Mouse (Mus musculus): ENCODE results near the gene Cnst. TPM values are rescaled to one million over a fixed set of nuclear protein-coding genes. Genes with fewer than 3 reads are reported as not detected.

The Cnst gene
- 17.8 and 19.9 TPM in 2 replicates for polyA plus RNA-seq (2012; rRNA removed)

DNA sequence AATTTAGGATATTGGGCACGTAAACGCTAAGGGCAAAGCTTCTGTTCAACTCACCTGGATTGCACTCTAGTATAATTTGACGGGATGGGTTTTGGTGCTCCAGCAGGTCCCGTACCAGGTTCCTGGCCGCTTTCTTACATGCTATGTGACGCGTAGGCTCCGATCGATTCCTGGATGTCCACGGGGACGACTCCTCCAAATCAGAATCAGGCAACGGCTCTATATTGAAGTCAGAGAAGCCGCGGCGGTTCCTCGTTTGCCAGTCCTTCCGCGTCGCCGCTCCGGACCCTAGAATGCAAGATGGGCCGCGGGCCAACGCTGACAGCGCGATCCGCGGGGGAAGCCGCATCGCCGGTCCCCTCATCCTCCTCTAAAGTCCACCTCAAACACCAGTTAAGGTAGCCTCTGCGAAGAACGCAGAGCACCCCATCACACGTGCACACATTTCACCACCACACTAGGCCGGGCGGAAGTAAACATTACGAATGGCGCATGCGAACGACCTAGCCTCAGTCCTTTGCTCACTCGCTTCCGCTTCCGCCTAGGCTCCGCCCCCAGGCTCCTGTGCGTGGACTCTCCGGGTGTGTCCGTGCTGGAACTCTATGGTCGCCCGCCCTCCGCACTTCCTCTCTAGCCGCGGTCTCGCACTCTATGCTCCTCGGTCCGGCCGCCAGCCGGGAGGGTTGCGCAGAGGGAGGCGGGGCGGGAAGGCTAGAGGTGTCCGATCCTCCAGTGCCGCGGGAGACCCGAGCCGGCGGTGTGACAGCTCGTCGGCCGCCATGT is at the start of gene Cnst, which contains the start of gene Tfb2m:
Gene Cnst, plus strand, starts transcription at position 603 of the 783 bp plus-strand sequence.
Gene Tfb2m, minus strand, starts transcription at position 500 of the 783 bp plus-strand sequence.

DNA sequence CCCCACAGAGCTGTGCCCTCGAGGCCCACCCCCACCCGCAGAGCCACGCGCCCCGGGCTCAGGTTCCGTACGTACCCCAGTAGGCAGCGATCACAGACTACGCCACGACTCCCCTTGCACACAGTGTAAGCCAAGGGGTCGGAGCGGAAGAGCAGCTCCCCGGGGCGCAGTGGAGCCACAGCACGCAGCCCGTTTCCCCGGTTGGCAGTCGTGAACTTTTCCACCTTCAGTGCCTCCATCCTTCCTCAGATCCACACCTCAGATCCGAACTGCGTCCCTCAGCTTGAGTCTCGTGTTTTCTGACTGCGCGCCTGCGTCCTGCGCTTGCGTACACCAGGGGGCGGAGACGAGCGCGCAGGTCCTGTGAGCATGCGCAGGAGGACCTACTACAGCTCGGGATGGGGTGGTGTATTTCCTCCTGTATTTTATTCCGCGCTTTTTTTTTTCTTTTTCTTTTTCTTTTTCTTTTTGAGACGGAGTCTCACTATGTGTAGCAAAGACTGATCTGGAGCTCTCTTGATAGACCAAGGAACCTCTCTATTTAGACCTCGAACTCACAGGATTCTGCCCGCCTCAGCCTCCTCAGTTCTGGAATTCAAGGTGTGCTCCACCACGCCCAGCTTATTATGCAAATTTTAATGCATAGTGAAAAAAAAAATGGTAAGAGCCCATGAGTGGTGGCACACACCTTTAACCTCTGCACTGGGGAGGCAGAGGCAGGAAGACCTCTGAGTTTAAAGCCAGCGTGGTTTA is 28.3 kb upstream of the Cnst start, which contains the start of gene Smyd3:
Gene Smyd3, minus strand, starts transcription at position 329 of the 753 bp plus-strand sequence.

DNA sequence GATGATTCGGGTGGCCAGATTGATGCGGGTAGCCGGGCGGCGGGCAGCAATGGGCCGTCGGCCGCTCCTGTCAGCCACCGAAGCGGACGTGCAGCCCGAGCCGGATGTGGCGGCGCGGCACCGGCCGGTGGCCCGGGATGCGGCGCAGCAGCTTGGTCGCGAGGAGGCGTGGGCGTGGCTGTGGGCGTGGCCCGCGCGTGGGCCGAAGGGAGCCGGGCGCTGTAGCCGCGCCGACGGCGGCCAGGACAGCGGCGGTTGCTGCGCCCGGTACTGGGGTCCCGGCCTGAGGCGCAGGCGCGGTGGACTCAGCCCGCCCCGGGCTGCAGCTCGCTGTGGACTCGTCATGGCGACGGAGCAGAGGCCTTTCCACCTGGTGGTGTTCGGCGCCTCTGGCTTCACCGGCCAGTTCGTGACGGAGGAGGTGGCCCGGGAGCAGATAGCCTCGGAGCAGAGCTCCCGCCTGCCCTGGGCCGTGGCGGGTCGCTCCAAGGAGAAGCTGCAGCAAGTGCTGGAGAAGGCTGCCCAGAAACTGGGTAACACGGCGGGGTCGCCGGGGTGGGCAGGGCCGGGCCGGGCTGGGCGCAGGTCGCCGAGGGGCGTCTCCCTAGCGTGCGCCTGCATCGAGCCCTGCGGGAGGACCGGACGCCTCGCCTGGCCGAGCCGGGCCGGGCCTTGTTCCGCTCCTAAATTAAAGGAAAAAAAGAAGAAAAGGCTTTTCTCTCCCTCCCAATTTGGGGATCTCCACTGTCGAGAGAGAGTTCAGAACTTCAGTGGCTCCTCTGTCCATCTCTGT is 122.0 kb downstream of the Cnst start, which contains the start of gene Sccpdh:
Gene Sccpdh, plus strand, starts transcription at position 198 of the 793 bp plus-strand sequence.

Other genes starting within 250 kb of the Cnst start
- 3.0 and 3.1 TPM in 2 replicates for gene Smyd3, start 28.3 kb upstream of the Cnst start, polyA plus RNA-seq (2012; rRNA removed)
- 6.2 and 9.1 TPM in 2 replicates for gene Tfb2m, start 103 bp upstream of the Cnst start, polyA plus RNA-seq (2012; rRNA removed)
- 9.0 and 10.2 TPM in 2 replicates for gene Sccpdh, start 121.8 kb downstream of the Cnst start, polyA plus RNA-seq (2012; rRNA removed)
- 0.06 TPM in 1 of 2 replicates, not detected in the other for gene Kif28, start 198.9 kb downstream of the Cnst start, polyA plus RNA-seq (2012; rRNA removed)

Data from ovary, adult 2 months (tissue).